Mouse (Mus musculus) C2C12 (cell line): ENCODE measurements around the gene Tekt5.

ENCODE experiments used
- CTCF ChIP-seq: IDR thresholded peaks from one replicate; pipeline ENCODE4 v1.5.1; 2011; ENCODE audit not compliant: control insufficient read depth, insufficient read depth, insufficient read length
- USF1 ChIP-seq: IDR thresholded peaks from one replicate; pipeline ENCODE4 v1.6.1; 2011; ENCODE audit warnings: low read depth, mild to moderate bottlenecking, control low read depth, moderate library complexity

DNA sequence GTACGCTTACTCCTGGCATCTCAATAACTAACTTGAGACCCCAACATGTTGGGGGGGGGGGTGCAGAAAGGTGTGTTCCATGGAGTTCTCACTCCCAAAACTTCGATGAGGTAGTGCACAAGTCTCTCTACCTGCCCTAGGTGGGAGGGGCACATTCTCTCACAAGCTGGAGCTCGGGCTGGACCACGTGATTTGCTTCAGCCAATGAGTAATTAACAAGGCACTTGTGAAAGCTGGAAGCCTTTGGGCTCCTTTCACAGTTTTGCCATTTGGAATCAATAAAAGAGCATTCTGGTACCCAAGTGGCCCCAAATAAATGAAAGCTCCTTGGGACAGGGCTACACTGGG is 78.1 kb downstream of the Tekt5 start:
- TF ChIP-seq CTCF, result no peak
- no peak for TF ChIP-seq USF1
